Mouse (Mus musculus) liver, adult 2 months (tissue): ENCODE results near the gene Pjvk.

Experiments
- CTCF ChIP-seq: fragments of 200-500 bp; IDR thresholded peaks from 2 replicates; pipeline ENCODE4 v1.5.1; 2011; ENCODE audit warnings: low read depth, low read length, control low read depth
- POLR2A ChIP-seq: fragments of 200-500 bp; IDR thresholded peaks from 2 replicates; pipeline ENCODE4 v1.6.1; 2011; ENCODE audit warnings: low read length, control low read depth; ENCODE audit not compliant: insufficient read depth; ENCODE audit errors: extremely low read depth

GRCm38 (mm10) chr2:76655982-76656381 lies 7.7 kb downstream of the Pjvk start:
- peak; percentile 37 for TF ChIP-seq CTCF
- no peak for TF ChIP-seq POLR2A
